Mouse (Mus musculus) midbrain, embryonic 13.5 days (tissue): ENCODE measurements around the gene Olfr1123. TPM values are rescaled to one million over a fixed set of nuclear protein-coding genes. Genes with fewer than 3 reads are reported as not detected.

Source experiments
- polyA plus RNA-seq: library from polyadenylated mRNA; unstranded; fragments of >200 nt; fragmentation: Nextera tagmentation; extraction: Ambion mirVana; gene quantifications from 2 replicates; pipeline ENCODE4 v1.2.1, GENCODE M21; 2015

Olfr1123 gene
- polyA plus RNA-seq, 1 experiment from 2014 or later = not detected

Other genes starting within 250 kb of the Olfr1123 start
- gene Olfr1112, start 228.8 kb upstream of the Olfr1123 start, polyA plus RNA-seq = not detected in 2 replicates
- gene Olfr1113, start 207.7 kb upstream of the Olfr1123 start, polyA plus RNA-seq = not detected in 2 replicates
- gene Olfr1115, start 168.6 kb upstream of the Olfr1123 start, polyA plus RNA-seq = not detected in 2 replicates
- not detected in 2 replicates for gene Olfr1116, start 149.1 kb upstream of the Olfr1123 start, polyA plus RNA-seq
- not detected in 2 replicates for gene Olfr1118, start 109.1 kb upstream of the Olfr1123 start, polyA plus RNA-seq
- gene Olfr1120, start 61.8 kb upstream of the Olfr1123 start, polyA plus RNA-seq = not detected in 2 replicates
- not detected in 2 replicates for gene Olfr1121, start 46.7 kb upstream of the Olfr1123 start, polyA plus RNA-seq
- not detected in 2 replicates for gene Olfr1122, start 30.8 kb upstream of the Olfr1123 start, polyA plus RNA-seq
- gene Olfr1124, start 13.6 kb downstream of the Olfr1123 start, polyA plus RNA-seq = 0.07 TPM in 1 of 2 replicates, not detected in the other
- not detected in 2 replicates for gene Olfr1126, start 37.3 kb downstream of the Olfr1123 start, polyA plus RNA-seq
- not detected in 2 replicates for gene Pramel7, start 80.5 kb downstream of the Olfr1123 start, polyA plus RNA-seq
- not detected in 2 replicates for gene Pramel6, start 89.9 kb downstream of the Olfr1123 start, polyA plus RNA-seq
- gene Olfr153, start 115.2 kb downstream of the Olfr1123 start, polyA plus RNA-seq = not detected in 2 replicates
- gene Olfr1128, start 128.9 kb downstream of the Olfr1123 start, polyA plus RNA-seq = not detected in 2 replicates
- gene Olfr1129, start 157.3 kb downstream of the Olfr1123 start, polyA plus RNA-seq = not detected in 2 replicates
- not detected in 2 replicates for gene Olfr1130, start 189.6 kb downstream of the Olfr1123 start, polyA plus RNA-seq
- not detected in 2 replicates for gene Olfr1131, start 210.5 kb downstream of the Olfr1123 start, polyA plus RNA-seq
- not detected in 2 replicates for gene Olfr1132, start 220.9 kb downstream of the Olfr1123 start, polyA plus RNA-seq
- gene Olfr1133, start 230.7 kb downstream of the Olfr1123 start, polyA plus RNA-seq = not detected in 2 replicates
- gene Olfr1134, start 241.8 kb downstream of the Olfr1123 start, polyA plus RNA-seq = not detected in 2 replicates